Mouse (Mus musculus): ENCODE data around the gene Cadm2. TPM values are rescaled to one million over a fixed set of nuclear protein-coding genes. Genes with fewer than 3 reads are reported as not detected.

Gene Cadm2
- polyA plus RNA-seq, 1 experiment from 2014 or later: 70.7 TPM

GRCm38 (mm10) chr16:67436301-67436700 is 184.4 kb downstream of the Cadm2 start:
- ATAC-seq (replicated peaks): no peak
- 59% methylated on average over 4 of the region's 4 CpGs for WGBS

DNA sequence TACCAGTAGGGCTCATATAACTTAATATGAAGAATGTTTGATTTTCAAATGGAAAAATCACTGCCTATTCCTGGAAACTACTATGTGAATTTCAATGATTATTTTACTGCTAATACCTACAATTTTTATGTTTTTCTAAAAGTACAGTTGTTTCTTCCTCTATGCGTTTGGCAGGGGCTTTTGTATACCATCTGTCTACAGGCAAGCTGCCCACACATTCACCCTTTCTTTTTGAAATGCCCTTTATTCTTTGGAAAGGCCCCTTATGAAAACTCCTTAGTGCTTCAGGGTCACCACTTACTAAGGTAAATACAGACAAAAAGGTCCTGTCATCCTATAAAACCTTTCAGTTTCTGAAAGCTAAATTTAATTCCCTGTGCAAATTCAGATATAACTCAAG is 195.3 kb downstream of the Cadm2 start:
- no peaks in the 10 kb centered on the region for H3K9me3 ChIP-seq
- no peak overlapping the region for H3K9ac ChIP-seq
- no peaks in the 10 kb centered on the region for H3K27me3 ChIP-seq (replicated peaks)
- ATAC-seq (replicated peaks): no peak
- H3K4me3 ChIP-seq: no peak overlapping the region
- H3K27ac ChIP-seq: no peak overlapping the region
- no peaks in the 10 kb centered on the region for H3K4me1 ChIP-seq
- H3K36me3 ChIP-seq (replicated peaks): no peaks in the 10 kb centered on the region
- WGBS: 42% methylated on average over 1 of the region's 1 CpGs
- H3K4me2 ChIP-seq: no peak overlapping the region

More at GRCm38 (mm10) chr16:67436301-67436700, 184.4 kb downstream of the Cadm2 start:
- Histone ChIP-seq H3K4me3 (no peak overlapping the region), H3K36me3 (replicated peaks) (no peaks in the 10 kb centered on the region), H3K27ac (no peak overlapping the region), H3K9ac (no peak overlapping the region), H3K9me3 (no peaks in the 10 kb centered on the region), H3K27me3 (replicated peaks) (no peaks in the 10 kb centered on the region), H3K4me2 (no peak overlapping the region), H3K4me1 (no peaks in the 10 kb centered on the region)

DNA sequence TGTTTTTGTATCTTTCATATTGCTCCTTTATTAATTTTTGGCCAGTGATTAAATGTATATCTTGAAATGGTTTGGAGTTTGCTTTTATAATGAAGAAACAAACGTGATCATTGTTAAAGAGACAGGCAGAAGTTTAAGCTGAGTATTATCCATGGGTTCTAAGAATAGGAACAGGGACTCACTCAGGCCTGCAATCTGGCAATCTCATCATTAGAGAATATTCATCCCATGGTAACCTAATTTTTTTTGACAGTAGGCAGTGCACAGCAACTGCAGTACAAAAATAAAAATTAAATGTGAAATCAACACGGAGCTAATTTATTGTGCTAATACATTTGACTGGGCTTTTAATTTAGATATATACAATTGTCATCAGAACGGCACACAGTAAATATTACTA is 209.8 kb downstream of the Cadm2 start:
- no peak for ATAC-seq (replicated peaks)
- no peak overlapping the region for H3K4me3 ChIP-seq
- H3K27me3 ChIP-seq (replicated peaks): no peaks in the 10 kb centered on the region
- H3K4me1 ChIP-seq: no peaks in the 10 kb centered on the region
- no peak overlapping the region for H3K4me2 ChIP-seq
- H3K9me3 ChIP-seq: no peaks in the 10 kb centered on the region
- no peak overlapping the region for H3K9ac ChIP-seq
- WGBS: 63% methylated on average over 3 of the region's 3 CpGs
- no peak overlapping the region for H3K27ac ChIP-seq
- H3K36me3 ChIP-seq (replicated peaks): no peaks in the 10 kb centered on the region

GRCm38 (mm10) chr16:67410482-67410881 is 210.2 kb downstream of the Cadm2 start:
- no peaks in the 10 kb centered on the region for H3K27me3 ChIP-seq (replicated peaks)
- H3K36me3 ChIP-seq (replicated peaks): no peaks in the 10 kb centered on the region
- ATAC-seq (replicated peaks): no peak
- H3K27ac ChIP-seq: no peak overlapping the region
- H3K4me3 ChIP-seq: no peak overlapping the region
- 53% methylated on average over 2 of the region's 2 CpGs for WGBS
- no peaks in the 10 kb centered on the region for H3K9me3 ChIP-seq
- no peak overlapping the region for H3K9ac ChIP-seq
- H3K4me1 ChIP-seq: no peaks in the 10 kb centered on the region
- H3K4me2 ChIP-seq: no peak overlapping the region

DNA sequence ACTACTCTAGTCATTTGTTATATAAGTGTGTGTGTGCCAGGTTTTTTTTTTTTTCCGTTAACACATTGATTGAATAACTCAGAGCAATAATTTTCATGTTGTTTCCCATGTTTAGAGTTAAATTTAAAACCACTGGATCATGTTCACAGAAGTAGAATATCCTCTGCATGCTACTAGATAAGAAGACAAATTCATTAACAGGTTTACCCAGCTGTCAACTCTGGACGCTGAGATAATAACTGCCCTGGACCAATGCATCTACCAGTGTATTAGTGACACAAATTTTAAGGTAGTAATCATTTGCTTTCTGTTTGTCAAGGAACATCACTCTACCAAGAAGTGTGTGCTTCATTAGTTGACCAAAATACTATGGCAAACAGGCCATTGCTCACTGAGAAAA is 253.0 kb downstream of the Cadm2 start:
- H3K4me3 ChIP-seq: no peak overlapping the region
- no peaks in the 10 kb centered on the region for H3K9me3 ChIP-seq
- 84% methylated on average over 2 of the region's 2 CpGs for WGBS
- no peak for ATAC-seq (replicated peaks)
- H3K4me1 ChIP-seq: no peaks in the 10 kb centered on the region
- no peaks in the 10 kb centered on the region for H3K36me3 ChIP-seq (replicated peaks)
- no peak overlapping the region for H3K9ac ChIP-seq
- no peak overlapping the region for H3K27ac ChIP-seq
- H3K4me2 ChIP-seq: no peak overlapping the region
- no peaks in the 10 kb centered on the region for H3K27me3 ChIP-seq (replicated peaks)

DNA sequence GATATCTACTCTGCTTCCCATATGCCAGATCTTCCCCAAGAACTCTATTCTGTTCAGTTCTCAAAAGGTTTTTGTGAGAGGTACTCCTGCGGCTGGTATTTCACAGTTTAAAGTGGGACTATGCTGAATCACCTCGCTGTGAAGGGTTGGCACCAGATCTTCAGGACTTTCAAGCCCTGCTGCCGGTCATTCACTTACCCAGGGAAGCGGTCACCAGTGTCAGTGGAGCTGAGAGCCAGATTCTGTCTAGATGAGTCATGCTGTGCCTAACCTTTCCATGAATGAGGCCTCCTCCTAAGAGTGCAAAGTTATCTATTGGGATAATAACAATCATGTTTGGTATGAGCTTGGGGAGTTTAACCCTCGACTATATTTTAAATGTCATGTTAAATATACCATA is 272.7 kb downstream of the Cadm2 start:
- Histone ChIP-seq H3K27me3 (replicated peaks) (no peaks in the 10 kb centered on the region), H3K9me3 (no peaks in the 10 kb centered on the region), H3K4me3 (no peak overlapping the region), H3K27ac (no peak overlapping the region), H3K36me3 (replicated peaks) (no peaks in the 10 kb centered on the region), H3K4me2 (no peak overlapping the region), H3K4me1 (no peaks in the 10 kb centered on the region), H3K9ac (no peak overlapping the region)
- ATAC-seq (replicated peaks): no peak
- 80% methylated on average over 5 of the region's 5 CpGs for WGBS

- H3K9ac ChIP-seq: no peak overlapping the region
- H3K36me3 ChIP-seq (replicated peaks): no peaks in the 10 kb centered on the region
- ATAC-seq (replicated peaks): no peak
- no peaks in the 10 kb centered on the region for H3K4me1 ChIP-seq
- no peaks in the 10 kb centered on the region for H3K27me3 ChIP-seq (replicated peaks)
- H3K27ac ChIP-seq: no peak overlapping the region
- H3K9me3 ChIP-seq: no peaks in the 10 kb centered on the region
- H3K4me2 ChIP-seq: no peak overlapping the region
- no peak overlapping the region for H3K4me3 ChIP-seq
Measured at GRCm38 (mm10) chr16:67347561-67347960, 273.1 kb downstream of the Cadm2 start.

DNA sequence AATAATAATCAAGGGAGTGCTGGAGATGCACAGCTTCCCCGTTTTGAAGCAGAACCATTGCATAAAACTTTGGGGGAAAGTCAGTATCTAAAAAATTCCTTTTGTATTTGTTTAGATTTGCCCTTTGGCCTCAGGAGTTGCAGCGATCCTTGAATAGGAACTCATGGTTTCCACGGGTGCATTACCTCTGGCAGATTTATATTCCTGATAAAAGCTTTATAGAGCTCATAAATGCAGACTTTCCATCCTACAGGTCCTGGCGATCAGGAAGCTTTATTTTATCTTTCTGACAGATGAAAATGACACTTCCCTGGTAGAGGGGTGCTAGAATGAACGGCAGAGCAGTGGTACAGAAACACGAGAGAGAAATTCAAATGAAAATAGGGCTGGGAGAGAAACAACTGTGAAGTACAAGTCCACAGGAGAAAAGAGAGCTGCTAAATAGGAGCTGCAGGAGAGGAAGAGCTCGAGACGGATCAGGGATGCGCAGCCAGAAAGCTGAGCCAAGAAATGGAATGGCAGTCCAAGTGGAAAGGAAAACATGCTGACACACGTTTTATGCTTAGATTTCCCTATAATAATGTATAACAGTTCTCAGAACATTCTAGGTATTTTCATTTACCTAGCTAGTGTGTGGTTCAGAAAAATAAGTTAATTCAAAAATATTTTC is 274.0 kb downstream of the Cadm2 start:
- Histone ChIP-seq H3K27ac (no peak overlapping the region), H3K4me2 (no peak overlapping the region), H3K27me3 (replicated peaks) (no peaks in the 10 kb centered on the region), H3K4me1 (no peaks in the 10 kb centered on the region), H3K9ac (no peak overlapping the region), H3K36me3 (replicated peaks) (no peaks in the 10 kb centered on the region), H3K4me3 (no peak overlapping the region), H3K9me3 (no peaks in the 10 kb centered on the region)
- no peak for ATAC-seq (replicated peaks)
- 64% methylated on average over 10 of the region's 10 CpGs for WGBS

GRCm38 (mm10) chr16:67344194-67344593 is 276.5 kb downstream of the Cadm2 start:
- no peak for ATAC-seq (replicated peaks)
- no peaks in the 10 kb centered on the region for H3K27me3 ChIP-seq (replicated peaks)
- WGBS: 53% methylated on average over 5 of the region's 5 CpGs

GRCm38 (mm10) chr16:67311033-67311432 is 309.7 kb downstream of the Cadm2 start:
- Histone ChIP-seq H3K4me1 (peaks cover 5% of the 10 kb centered on the region), H3K36me3 (replicated peaks) (no peaks in the 10 kb centered on the region), H3K9ac (no peak overlapping the region), H3K9me3 (no peaks in the 10 kb centered on the region), H3K27me3 (replicated peaks) (no peaks in the 10 kb centered on the region), H3K4me2 (no peak overlapping the region), H3K4me3 (no peak overlapping the region), H3K27ac (no peak overlapping the region)
- ATAC-seq (replicated peaks): peak; percentile 73
- WGBS: 75% methylated on average over 2 of the region's 2 CpGs

More at GRCm38 (mm10) chr16:67344194-67344593, 276.5 kb downstream of the Cadm2 start:
- no peaks in the 10 kb centered on the region for H3K4me1 ChIP-seq
- no peak overlapping the region for H3K4me2 ChIP-seq
- no peaks in the 10 kb centered on the region for H3K9me3 ChIP-seq
- H3K4me3 ChIP-seq: no peak overlapping the region
- no peak overlapping the region for H3K9ac ChIP-seq
- H3K27ac ChIP-seq: no peak overlapping the region
- H3K36me3 ChIP-seq (replicated peaks): no peaks in the 10 kb centered on the region

GRCm38 (mm10) chr16:67284664-67285063 is 336.0 kb downstream of the Cadm2 start:
- WGBS: 93% methylated on average over 3 of the region's 3 CpGs
- Histone ChIP-seq H3K4me1 (no peaks in the 10 kb centered on the region), H3K27ac (no peak overlapping the region), H3K4me2 (no peak overlapping the region), H3K9me3 (no peaks in the 10 kb centered on the region), H3K9ac (no peak overlapping the region), H3K27me3 (replicated peaks) (no peaks in the 10 kb centered on the region), H3K4me3 (no peak overlapping the region), H3K36me3 (replicated peaks) (no peaks in the 10 kb centered on the region)
- ATAC-seq (replicated peaks): no peak

- H3K36me3 ChIP-seq (replicated peaks): no peaks in the 10 kb centered on the region
- H3K27me3 ChIP-seq (replicated peaks): no peaks in the 10 kb centered on the region
- H3K9ac ChIP-seq: no peak overlapping the region
- H3K4me2 ChIP-seq: no peak overlapping the region
- H3K9me3 ChIP-seq: no peaks in the 10 kb centered on the region
- H3K4me3 ChIP-seq: no peak overlapping the region
- 69% methylated on average over 5 of the region's 5 CpGs for WGBS
- H3K27ac ChIP-seq: no peak overlapping the region
- no peak for ATAC-seq (replicated peaks)
- H3K4me1 ChIP-seq: no peaks in the 10 kb centered on the region
Measured at GRCm38 (mm10) chr16:67243598-67243997, 377.1 kb downstream of the Cadm2 start.

GRCm38 (mm10) chr16:67234862-67235261 is 385.8 kb downstream of the Cadm2 start:
- Histone ChIP-seq H3K27me3 (replicated peaks) (no peaks in the 10 kb centered on the region), H3K9me3 (no peaks in the 10 kb centered on the region), H3K4me3 (no peak overlapping the region), H3K27ac (no peak overlapping the region), H3K9ac (no peak overlapping the region), H3K36me3 (replicated peaks) (no peaks in the 10 kb centered on the region), H3K4me2 (no peak overlapping the region), H3K4me1 (no peaks in the 10 kb centered on the region)
- ATAC-seq (replicated peaks): no peak
- WGBS: 37% methylated on average over 1 of the region's 1 CpGs

Measured in midbrain, embryonic 15.5 days (tissue).